Mouse (Mus musculus): ENCODE results near the gene Abcb6. TPM values are rescaled to one million over a fixed set of nuclear protein-coding genes. Genes with fewer than 3 reads are reported as not detected.

Gene Abcb6
- total and polyA plus RNA-seq, 2 experiments from 2014 or later, result 17.6 to 36.0 TPM

- no peaks in the 10 kb centered on the region for H3K9me3 ChIP-seq (replicated peaks; ENCODE audit: control insufficient read depth, low read length)
- peak overlapping the region; percentile 86 for H3K27ac ChIP-seq (ENCODE audit: low read depth)
- H3K36me3 ChIP-seq (replicated peaks; ENCODE audit: control insufficient read depth, insufficient read depth, low read length), result peaks cover 45% of the 10 kb centered on the region
- H3K27me3 ChIP-seq (ENCODE audit: control insufficient read depth, insufficient read depth, low read length), result peaks cover 2% of the 10 kb centered on the region; the same call in 1 of the 2 replicates
- 53% methylated on average over 2 of the region's 2 CpGs for WGBS
- no peak for DNase-seq (ENCODE audit: low spot score)
- no peak overlapping the region for H3K9ac ChIP-seq (replicated peaks; ENCODE audit: low read depth, low read length)
- TF ChIP-seq CTCF (IDR thresholded peaks at IDR 0.05; ENCODE audit: low read depth) (no peak), EP300 (IDR thresholded peaks at IDR 0.05; ENCODE audit: low read depth) (no peak)
- H3K4me3 ChIP-seq (ENCODE audit: low read depth, low read length), result no peak overlapping the region
- peaks cover 35% of the 10 kb centered on the region for H3K4me1 ChIP-seq (ENCODE audit: control insufficient read depth, insufficient read depth)
- no peak overlapping the region for H3K4me2 ChIP-seq (ENCODE audit: low read depth, low read length)
- no peak for ATAC-seq (ENCODE audit: insufficient read depth, low read depth)
Observed at GRCm38 (mm10) chr1:75214442-75214841, 34.2 kb upstream of the Abcb6 start.

GRCm38 (mm10) chr1:75213096-75213495 lies 32.9 kb upstream of the Abcb6 start:
- 77% methylated on average over 7 of the region's 7 CpGs for WGBS
- H3K4me3 ChIP-seq (ENCODE audit: low read depth, low read length), result no peak overlapping the region
- H3K27me3 ChIP-seq (ENCODE audit: control insufficient read depth, insufficient read depth, low read length), result no peaks in the 10 kb centered on the region
- H3K4me1 ChIP-seq (ENCODE audit: control insufficient read depth, insufficient read depth), result peaks cover 39% of the 10 kb centered on the region
- no peak overlapping the region for H3K4me2 ChIP-seq (ENCODE audit: low read depth, low read length)
- peaks cover 45% of the 10 kb centered on the region for H3K36me3 ChIP-seq (replicated peaks; ENCODE audit: control insufficient read depth, insufficient read depth, low read length)
- DNase-seq (ENCODE audit: low spot score) (no peak), ATAC-seq (ENCODE audit: insufficient read depth, low read depth) (no peak)
- H3K27ac ChIP-seq (ENCODE audit: low read depth), result no peak overlapping the region
- H3K9ac ChIP-seq (replicated peaks; ENCODE audit: low read depth, low read length), result no peak overlapping the region
- TF ChIP-seq EP300 (IDR thresholded peaks at IDR 0.05; ENCODE audit: low read depth), result no peak
- no peak for TF ChIP-seq CTCF (IDR thresholded peaks at IDR 0.05; ENCODE audit: low read depth)
- H3K9me3 ChIP-seq (replicated peaks; ENCODE audit: control insufficient read depth, low read length), result no peaks in the 10 kb centered on the region

- Histone ChIP-seq H3K9ac (replicated peaks; ENCODE audit: low read depth, low read length) (no peak overlapping the region), H3K4me2 (ENCODE audit: low read depth, low read length) (no peak overlapping the region), H3K4me1 (ENCODE audit: control insufficient read depth, insufficient read depth) (peaks cover 35% of the 10 kb centered on the region), H3K27ac (ENCODE audit: low read depth) (no peak overlapping the region), H3K4me3 (ENCODE audit: low read depth, low read length) (no peak overlapping the region), H3K36me3 (replicated peaks; ENCODE audit: control insufficient read depth, insufficient read depth, low read length) (peaks cover 45% of the 10 kb centered on the region), H3K9me3 (replicated peaks; ENCODE audit: control insufficient read depth, low read length) (no peaks in the 10 kb centered on the region), H3K27me3 (ENCODE audit: control insufficient read depth, insufficient read depth, low read length) (no peaks in the 10 kb centered on the region)
- ATAC-seq (ENCODE audit: insufficient read depth, low read depth) (no peak), DNase-seq (ENCODE audit: low spot score) (no peak)
- TF ChIP-seq CTCF (IDR thresholded peaks at IDR 0.05; ENCODE audit: low read depth), result no peak
- TF ChIP-seq EP300 (IDR thresholded peaks at IDR 0.05; ENCODE audit: low read depth), result no peak
- 88% methylated on average over 4 of the region's 4 CpGs for WGBS
Observed at GRCm38 (mm10) chr1:75212542-75212941, 32.4 kb upstream of the Abcb6 start.

GRCm38 (mm10) chr1:75211141-75211708 lies 31.0 kb upstream of the Abcb6 start:
- peak overlapping the region; percentile 91 for H3K4me3 ChIP-seq (ENCODE audit: low read depth, low read length)
- TF ChIP-seq CTCF (IDR thresholded peaks at IDR 0.05; ENCODE audit: low read depth) (no peak), EP300 (IDR thresholded peaks at IDR 0.05; ENCODE audit: low read depth) (no peak)
- H3K27me3 ChIP-seq (ENCODE audit: control insufficient read depth, insufficient read depth, low read length), result no peaks in the 10 kb centered on the region
- H3K36me3 ChIP-seq (replicated peaks; ENCODE audit: control insufficient read depth, insufficient read depth, low read length), result peaks cover 39% of the 10 kb centered on the region
- H3K27ac ChIP-seq (ENCODE audit: low read depth), result peak overlapping the region; percentile 59; the same call in 1 of the 2 replicates
- peaks cover 29% of the 10 kb centered on the region for H3K4me1 ChIP-seq (ENCODE audit: control insufficient read depth, insufficient read depth)
- H3K9ac ChIP-seq (replicated peaks; ENCODE audit: low read depth, low read length), result peak overlapping the region; percentile 92
- ATAC-seq (ENCODE audit: insufficient read depth, low read depth) (no peak), DNase-seq (ENCODE audit: low spot score) (no peak)
- 10% methylated on average over 17 of the region's 17 CpGs for WGBS
- no peaks in the 10 kb centered on the region for H3K9me3 ChIP-seq (replicated peaks; ENCODE audit: control insufficient read depth, low read length)
- H3K4me2 ChIP-seq (ENCODE audit: low read depth, low read length), result peak overlapping the region; percentile 89

- Histone ChIP-seq H3K4me1 (ENCODE audit: control insufficient read depth, insufficient read depth) (peaks cover 29% of the 10 kb centered on the region), H3K9me3 (replicated peaks; ENCODE audit: control insufficient read depth, low read length) (no peaks in the 10 kb centered on the region), H3K4me2 (ENCODE audit: low read depth, low read length) (peak within 1 kb of the TSS; percentile 89), H3K9ac (replicated peaks; ENCODE audit: low read depth, low read length) (peak within 1 kb of the TSS; percentile 92), H3K4me3 (ENCODE audit: low read depth, low read length) (peak within 1 kb of the TSS; percentile 91), H3K36me3 (replicated peaks; ENCODE audit: control insufficient read depth, insufficient read depth, low read length) (peaks cover 31% of the 10 kb centered on the region), H3K27me3 (ENCODE audit: control insufficient read depth, insufficient read depth, low read length) (no peaks in the 10 kb centered on the region), H3K27ac (ENCODE audit: low read depth) (peak within 1 kb of the TSS; percentile 59)
- ATAC-seq (ENCODE audit: insufficient read depth, low read depth) (peak; percentile 91), DNase-seq (ENCODE audit: low spot score) (peak; percentile 95)
- 5% methylated on average over 42 of the region's 42 CpGs for WGBS
- TF ChIP-seq CTCF (IDR thresholded peaks at IDR 0.05; ENCODE audit: low read depth) (no peak), EP300 (IDR thresholded peaks at IDR 0.05; ENCODE audit: low read depth) (peak; percentile 33; the same call in 1 of the 2 replicates)
Observed at GRCm38 (mm10) chr1:75210136-75211087, 30.2 kb upstream of the Abcb6 start, which contains the start of the genes Glb1l and Stk16. Glb1l (minus strand) TSS chr1:75210813. Stk16 (plus strand) TSS chr1:75210838.
